Mouse (Mus musculus) embryonic fibroblast, embryonic 13.5 days (primary cell): ENCODE results near the gene Bloc1s4.

Source experiments
- CTCF ChIP-seq: IDR thresholded peaks from 2 replicates; pipeline ENCODE4 v1.5.1; 2011; ENCODE audit warnings: mild to moderate bottlenecking, control low read depth, low read length, moderate library complexity, borderline replicate concordance; ENCODE audit not compliant: insufficient read depth
- POLR2A ChIP-seq: IDR thresholded peaks from 2 replicates; pipeline ENCODE4 v1.6.1; 2011; ENCODE audit warnings: low read depth, mild to moderate bottlenecking, control low read depth, low read length, moderate library complexity

DNA sequence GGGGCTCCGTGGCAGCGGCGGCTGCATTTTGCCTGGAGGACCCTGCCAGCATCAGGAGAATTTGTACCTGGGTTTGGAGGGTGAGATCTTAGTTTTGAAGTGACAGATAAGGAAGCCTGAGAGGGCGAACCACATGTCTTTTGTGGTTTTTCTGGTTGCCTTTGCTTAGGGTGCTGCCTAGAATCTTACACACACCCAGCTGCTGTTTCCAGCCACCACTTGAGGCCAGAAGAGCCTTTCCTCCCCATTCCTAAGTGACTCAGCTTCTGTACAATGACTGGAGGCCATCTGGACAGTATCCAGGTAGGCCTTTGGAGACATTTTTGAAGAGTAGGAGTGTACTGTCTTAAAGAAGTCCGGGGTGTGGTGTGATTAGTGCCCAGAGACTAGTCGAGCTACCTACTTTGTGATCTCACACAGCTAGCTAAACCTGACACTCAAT lies 26.0 kb downstream of the Bloc1s4 start:
- TF ChIP-seq POLR2A (no peak), CTCF (no peak)
